12 mouse cellular contexts compared by ENCODE assay signal in the genomic region with DNA sequence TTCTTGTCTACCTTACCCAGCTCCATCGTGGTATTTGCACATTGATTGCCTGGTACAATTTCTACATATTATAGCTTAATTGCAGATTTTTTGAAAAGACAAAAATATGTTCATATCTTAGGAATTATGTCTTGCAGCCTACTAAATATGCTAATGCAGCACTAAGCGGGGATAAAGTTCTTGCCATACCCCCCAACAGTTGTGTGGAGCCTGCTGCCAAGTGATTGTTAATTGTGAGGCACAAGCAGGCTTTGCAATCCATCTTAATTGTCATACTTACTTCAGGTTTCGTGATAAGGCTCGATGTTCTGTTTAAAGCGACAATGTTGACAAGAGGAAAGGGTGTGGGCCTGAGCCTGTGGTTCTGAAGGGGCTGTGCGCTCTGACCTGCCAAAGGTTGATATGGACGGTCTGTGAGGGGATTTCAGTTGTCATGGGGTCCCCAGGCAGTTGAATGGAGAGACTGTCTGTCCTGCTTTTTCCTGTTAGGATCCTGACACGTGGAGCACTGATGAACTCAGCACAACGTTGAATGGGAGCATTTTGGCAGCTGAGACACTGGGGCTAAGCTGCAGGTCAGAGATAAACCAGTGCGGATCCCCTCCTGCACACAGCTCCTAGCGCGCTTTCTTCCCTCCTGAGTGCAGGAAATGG. TPM values are rescaled to one million over a fixed set of nuclear protein-coding genes. Genes with fewer than 3 reads are reported as not detected.
DNase-seq lines count a peak whose midpoint lies in the region; ATAC-seq and TF ChIP-seq lines count a peak whose summit lies in the region.
"Had no signal": no experiment of that assay in that cellular context is flagged by ENCODE, and none has a peak within 500 bp of the region (broad histone marks: within the 10 kb centered on the region; RNA-seq: fewer than 3 reads in every experiment).

No protein-coding gene starts in this region.

- H3K36me3 ChIP-seq in heart, embryonic 14.5 days (ENCODE audit: control insufficient read depth, insufficient read depth, low read length), result no peaks in the 10 kb centered on the region
- H3K36me3 ChIP-seq in liver, embryonic 12.5 days, result no peaks in the 10 kb centered on the region
- H3K36me3 ChIP-seq in megakaryocyte, embryonic 14.5 days (replicated peaks; ENCODE audit: low read length), result peaks cover 15% of the 10 kb centered on the region
- no peaks in the 10 kb centered on the region for H3K36me3 ChIP-seq in hindbrain, embryonic 13.5 days

- H3K27ac ChIP-seq in heart, embryonic 14.5 days (replicated peaks in 1 of 2; ENCODE audit: control insufficient read depth in 1 of 2, insufficient read depth in 1 of 2, low read depth in 2 of 2, low read length in 2 of 2), result no peak overlapping the region
- peak overlapping the region; percentile 15; the same call in 1 of the 2 replicates for H3K27ac ChIP-seq in bone marrow, adult 2 months (ENCODE audit: control insufficient read depth, insufficient read depth, low read depth, low read length, poor library complexity)
- peak overlapping the region; percentile 67 for H3K27ac ChIP-seq in liver, embryonic 12.5 days
- H3K27ac ChIP-seq in hindbrain, embryonic 13.5 days, result no peak overlapping the region

- WGBS in heart, embryonic 14.5 days, result 24% methylated on average over 12 of the region's 12 CpGs
- 46% methylated on average over 12 of the region's 12 CpGs for WGBS in bone marrow, adult 2 months
- 9% methylated on average over 12 of the region's 12 CpGs for WGBS in liver, embryonic 12.5 days (ENCODE audit: insufficient replicate concordance)
- 59% methylated on average over 12 of the region's 12 CpGs for WGBS in hindbrain, embryonic 13.5 days

- peaks cover 6 to 8% of the 10 kb centered on the region in 2 experiments for H3K4me1 ChIP-seq in heart, embryonic 14.5 days (ENCODE audit: control insufficient read depth in 2 of 2, insufficient read depth in 2 of 2, low read length in 2 of 2)
- no peaks in the 10 kb centered on the region; the same call in none of the 2 replicates for H3K4me1 ChIP-seq in bone marrow, adult 2 months (ENCODE audit: control insufficient read depth, insufficient read depth, low read length)
- peaks cover 44% of the 10 kb centered on the region for H3K4me1 ChIP-seq in liver, embryonic 12.5 days
- H3K4me1 ChIP-seq in megakaryocyte, embryonic 14.5 days, result peaks cover 53% of the 10 kb centered on the region
- peaks cover 13% of the 10 kb centered on the region; the same call in 1 of the 2 replicates for H3K4me1 ChIP-seq in hindbrain, embryonic 13.5 days (replicated peaks)

- H3K9ac ChIP-seq in heart, embryonic 14.5 days (ENCODE audit: low read length), result no peak overlapping the region
- H3K9ac ChIP-seq in liver, embryonic 12.5 days, result no peak overlapping the region
- no peak overlapping the region for H3K9ac ChIP-seq in hindbrain, embryonic 13.5 days

- no peak overlapping the region for H3K4me3 ChIP-seq in heart, embryonic 14.5 days (ENCODE audit: control insufficient read depth in 1 of 2, insufficient read depth in 1 of 2, low read depth in 1 of 2, low read length in 2 of 2)
- no peak overlapping the region for H3K4me3 ChIP-seq in bone marrow, adult 2 months (replicated peaks; ENCODE audit: control insufficient read depth, low read depth, low read length)
- H3K4me3 ChIP-seq in liver, embryonic 12.5 days, result peak overlapping the region; percentile 18
- H3K4me3 ChIP-seq in megakaryocyte, embryonic 14.5 days (replicated peaks), result peak overlapping the region; percentile 85
- H3K4me3 ChIP-seq in hindbrain, embryonic 13.5 days, result no peak overlapping the region
- H3K4me3 ChIP-seq: myocyte had no signal

- TF ChIP-seq CTCF in bone marrow, adult 2 months (IDR thresholded peaks at IDR 0.05; ENCODE audit: control insufficient read depth, insufficient read depth, low read length), result no peak

- DNase-seq in heart, postnatal 4 days, result no peak
- no peak for DNase-seq in adrenal gland, postnatal 36 days
- no peak for DNase-seq in kidney, postnatal 36 days
- DNase-seq: cerebellum, adult 2 months; gastrocnemius, postnatal 36 days had no signal

- peak overlapping the region; percentile 34; the same call in 1 of the 2 replicates for H3K4me2 ChIP-seq in heart, embryonic 14.5 days (ENCODE audit: low read length)
- peak overlapping the region; percentile 61 for H3K4me2 ChIP-seq in liver, embryonic 12.5 days
- H3K4me2 ChIP-seq in hindbrain, embryonic 13.5 days, result no peak overlapping the region

- TF ChIP-seq POLR2A in bone marrow, adult 2 months (IDR thresholded peaks at IDR 0.05; ENCODE audit: borderline replicate concordance, control insufficient read depth, low read depth, low read length), result no peak

- peaks cover 4% of the 10 kb centered on the region; the same call in 1 of the 2 replicates for H3K9me3 ChIP-seq in heart, embryonic 14.5 days (ENCODE audit: control insufficient read depth, low read length)
- no peaks in the 10 kb centered on the region for H3K9me3 ChIP-seq in liver, embryonic 12.5 days (replicated peaks)
- peaks cover 7% of the 10 kb centered on the region; the same call in 1 of the 2 replicates for H3K9me3 ChIP-seq in megakaryocyte, embryonic 14.5 days
- H3K9me3 ChIP-seq in hindbrain, embryonic 13.5 days, result 0 out of 2 replicates have a peak, but pooled peaks cover 3% of the 10 kb centered on the region

- H3K27me3 ChIP-seq in heart, embryonic 14.5 days (ENCODE audit: control insufficient read depth, insufficient read depth, low read length), result no peaks in the 10 kb centered on the region
- no peaks in the 10 kb centered on the region for H3K27me3 ChIP-seq in liver, embryonic 12.5 days (replicated peaks)
- no peaks in the 10 kb centered on the region for H3K27me3 ChIP-seq in megakaryocyte, embryonic 14.5 days (replicated peaks)
- H3K27me3 ChIP-seq in hindbrain, embryonic 13.5 days, result no peaks in the 10 kb centered on the region

- peak; percentile 17; the same call in 1 of the 2 replicates for ATAC-seq in heart, embryonic 14.5 days (ENCODE audit: insufficient number of reproducible peaks, insufficient read depth, low FRiP score, low read depth)
- peak; percentile 95 for ATAC-seq in liver, embryonic 12.5 days
- no peak for ATAC-seq in hindbrain, embryonic 13.5 days (ENCODE audit: low FRiP score)
- ATAC-seq: intestine, postnatal 0 days had no signal

RNA-seq across cellular contexts. Expression of gene Zeb2, which starts 54.5 kb away (rescaled TPM):
- polyA plus RNA-seq in heart, embryonic 14.5 days (2014; fragmentation: Nextera tagmentation; extraction: Ambion mirVana), result 22.0 and 22.2 TPM in 2 replicates
- total RNA-seq in heart, postnatal 4 days (2021), result 10 to 100 TPM; 59.7 to 66.5 TPM
- 116 and 143 TPM in 2 replicates for polyA plus RNA-seq in bone marrow, adult 2 months (2011; ENCODE audit: insufficient read depth, insufficient read length, low replicate concordance, missing spikeins)
- polyA plus RNA-seq in liver, embryonic 12.5 days (2016; fragmentation: Nextera tagmentation; extraction: Ambion mirVana), result 22.1 and 24.3 TPM in 2 replicates
- polyA plus RNA-seq in megakaryocyte, embryonic 14.5 days (2012; ENCODE audit: insufficient read depth, low replicate concordance), result 14.4 and 20.1 TPM in 2 replicates
- total RNA-seq in adrenal gland, postnatal 36 days (2021), result 100 to 1,000 TPM; 173 to 184 TPM
- polyA plus RNA-seq in hindbrain, embryonic 13.5 days (2015; fragmentation: Nextera tagmentation; extraction: Ambion mirVana), result 50.4 and 57.4 TPM in 2 replicates

Comparison
In these comparisons a context has a peak if more than half of its experiments do, and no peak if none do; other contexts are left out.
1. H3K27ac ChIP-seq: peak in bone marrow, adult 2 months (single experiment) and liver, embryonic 12.5 days (single experiment); none in heart, embryonic 14.5 days (0 of 2) and hindbrain, embryonic 13.5 days (single experiment).
2. H3K4me3 ChIP-seq: peak in liver, embryonic 12.5 days (single experiment) and megakaryocyte, embryonic 14.5 days (single experiment); none in heart, embryonic 14.5 days (0 of 2), bone marrow, adult 2 months (single experiment) and hindbrain, embryonic 13.5 days (single experiment).